Comparison of ENCODE assay signal across 8 mouse cellular contexts in the genomic region with DNA sequence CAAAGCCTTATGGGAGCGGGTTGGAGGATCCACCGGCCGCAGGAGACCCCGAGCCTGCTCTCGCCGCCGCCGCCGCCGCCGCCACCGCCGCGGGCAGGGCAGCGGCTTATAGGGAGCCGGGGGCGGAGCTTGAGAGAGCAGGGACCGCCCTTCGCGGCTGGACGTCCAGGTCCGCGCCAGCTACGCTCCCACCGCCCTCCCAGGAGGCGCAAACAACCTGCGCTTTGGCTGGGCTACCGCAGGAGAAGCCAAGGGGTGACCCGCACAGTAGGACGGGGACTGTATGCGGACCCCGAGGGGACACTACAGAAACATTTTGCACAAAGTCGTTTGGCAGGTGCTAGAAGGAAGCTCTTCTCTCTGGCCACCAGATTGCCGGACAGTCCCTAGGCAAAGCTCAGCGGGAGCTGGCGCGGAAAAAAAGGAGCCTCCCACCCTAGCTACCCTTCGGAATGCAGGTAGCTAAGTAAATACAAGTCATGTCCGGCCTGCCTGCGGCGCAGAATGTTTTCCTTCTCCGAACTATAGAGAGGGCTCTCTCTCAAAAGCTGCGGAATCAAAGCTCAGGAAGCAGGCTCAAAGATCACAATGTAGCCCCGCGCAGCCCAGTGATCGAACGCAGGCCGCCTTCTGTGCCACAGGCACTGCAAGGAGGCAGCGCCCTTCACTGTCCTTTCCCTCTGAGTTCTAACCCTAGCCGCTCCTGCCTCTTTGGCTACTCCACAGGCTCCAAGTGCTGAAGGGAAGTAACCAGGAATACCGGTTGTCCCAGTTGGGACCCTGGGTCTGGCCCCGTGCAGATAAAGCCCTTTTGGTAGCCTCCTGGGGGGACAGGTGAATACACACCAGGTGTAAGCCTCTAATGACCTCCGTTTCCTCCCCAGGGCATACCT. TPM values are rescaled to one million over a fixed set of nuclear protein-coding genes. Genes with fewer than 3 reads are reported as not detected.
DNase-seq lines count a peak whose midpoint lies in the region; ATAC-seq and TF ChIP-seq lines count a peak whose summit lies in the region.

No protein-coding gene starts in this region.

- peak overlapping the region; percentile 52 for H3K4me3 ChIP-seq in hindbrain, embryonic 12.5 days
- peak overlapping the region; percentile 69 for H3K4me3 ChIP-seq in left cerebral cortex, adult 2 months

- peak overlapping the region; percentile 50 for H3K9ac ChIP-seq in hindbrain, embryonic 12.5 days

- no peak; the same call in 1 of the 2 replicates for TF ChIP-seq CTCF in left cerebral cortex, adult 2 months (IDR thresholded peaks at IDR 0.05)

- H3K36me3 ChIP-seq in hindbrain, embryonic 12.5 days: no peaks in the 10 kb centered on the region

- H3K4me1 ChIP-seq in hindbrain, embryonic 12.5 days: peaks cover 5% of the 10 kb centered on the region

- peaks cover 25% of the 10 kb centered on the region for H3K27me3 ChIP-seq in hindbrain, embryonic 12.5 days

- WGBS in hindbrain, embryonic 12.5 days: under 1% methylated on average over 53 of the region's 53 CpGs

- intact Hi-C loops in left cerebral cortex, adult 2 months (cut with DNase I): loop anchor here (5.0 kb wide), 1 partner anchor 98 kb away; no protein-coding TSS in a partner anchor

- ATAC-seq in hindbrain, embryonic 12.5 days (ENCODE audit: low FRiP score): peak; percentile 98
- ATAC-seq in inflammation-experienced regulatory T-cells, adult 6 months: no peak

- peak overlapping the region; percentile 92 for H3K4me2 ChIP-seq in hindbrain, embryonic 12.5 days (replicated peaks)

- H3K27ac ChIP-seq in hindbrain, embryonic 12.5 days: no peak overlapping the region
- peak overlapping the region; percentile 80 for H3K27ac ChIP-seq in left cerebral cortex, adult 2 months

- peak; percentile 87 to 94 for DNase-seq in adrenal gland, adult (ENCODE audit: inconsistent age in 2 of 2, low spot score in 1 of 2)
- peak; percentile 72 to 80 for DNase-seq in cerebellum, postnatal 25 days
- peak; percentile 16 to 51 for DNase-seq in frontal cortex, postnatal 14 days (ENCODE audit: low spot score in 2 of 2)
- peak; percentile 68 to 72 for DNase-seq in left cerebral cortex, adult 2 months (ENCODE audit: extremely low spot score in 1 of 2, low spot score in 2 of 2)
- peak; percentile 83 to 85 for DNase-seq in lung, postnatal 4 days
- DNase-seq in right cerebral cortex, adult 2 months (ENCODE audit: low spot score in 2 of 2): peak; percentile 58 to 61

- H3K9me3 ChIP-seq in hindbrain, embryonic 12.5 days (replicated peaks): no peaks in the 10 kb centered on the region

RNA-seq across cellular contexts. Expression of a gene that starts 0.6 kb away (rescaled TPM):
- polyA plus RNA-seq in hindbrain, embryonic 12.5 days (2016; fragmentation: Nextera tagmentation; extraction: Ambion mirVana): 20.9 and 21.4 TPM in 2 replicates
- total RNA-seq in left cerebral cortex, adult 2 months (2021): 1 to 10 TPM; 7.0 to 9.8 TPM
- 1 to 10 TPM in 1 of 3 experiments, under 1 TPM in 2; 0.75 to 5.6 (median 0.94) TPM for polyA plus RNA-seq in inflammation-experienced regulatory T-cells, adult 6 months (2017; shearing (Covaris generic))

RNA-seq across cellular contexts. Expression of a gene that starts 35.7 kb away (rescaled TPM):
- not detected in 2 replicates for polyA plus RNA-seq in hindbrain, embryonic 12.5 days (2016; fragmentation: Nextera tagmentation; extraction: Ambion mirVana)
- total RNA-seq in left cerebral cortex, adult 2 months (2021): not detected
- polyA plus RNA-seq in inflammation-experienced regulatory T-cells, adult 6 months (2017; shearing (Covaris generic)): not detected

Comparison
In these comparisons a context has a peak if more than half of its experiments do, and no peak if none do; other contexts are left out.
1. DNase-seq: peak in every context shown above with its lines; median percentile 90 in adrenal gland, adult; 84 in lung, postnatal 4 days; 76 in cerebellum, postnatal 25 days; 70 in left cerebral cortex, adult 2 months; 60 in right cerebral cortex, adult 2 months; 34 in frontal cortex, postnatal 14 days.